Mouse (Mus musculus): ENCODE results near the gene Klf15.

The Klf15 gene

DNA sequence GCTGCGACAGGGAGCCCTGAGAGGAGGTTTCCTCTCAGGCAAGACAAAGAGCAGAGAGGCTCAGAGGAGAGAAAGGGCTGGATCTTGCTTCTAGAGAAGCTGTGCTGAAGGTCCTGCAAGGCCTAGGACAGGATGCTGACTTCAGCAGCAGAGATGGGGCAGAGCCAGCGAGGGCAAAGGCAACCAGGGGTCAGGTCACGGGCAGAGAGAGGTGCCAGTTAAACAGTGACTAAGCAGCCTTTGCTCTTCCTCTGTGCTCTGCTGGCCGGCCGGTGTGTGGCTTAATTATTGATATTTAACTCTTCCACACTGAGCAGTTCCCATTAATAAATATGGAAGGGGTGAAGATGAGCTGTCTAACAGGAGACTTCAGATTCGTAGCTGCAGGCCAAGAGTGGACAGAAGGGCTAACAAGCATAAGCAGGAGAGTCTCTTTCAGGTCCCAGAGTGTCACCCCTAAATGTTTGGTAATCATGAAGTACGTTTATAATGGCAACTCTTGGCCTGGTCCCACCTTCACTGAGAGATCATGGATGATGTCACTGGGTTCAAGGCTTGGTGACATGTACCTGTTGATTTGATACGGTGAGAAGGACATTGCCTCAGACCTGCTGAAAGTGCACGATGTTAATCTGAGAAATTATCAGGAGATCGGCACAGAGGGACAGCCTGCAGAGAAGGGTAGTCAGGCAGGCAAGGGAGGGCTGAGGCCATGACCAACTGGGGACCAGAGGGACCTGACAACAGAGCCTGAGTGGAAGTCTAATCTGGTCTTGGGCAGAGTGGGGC is 29.8 kb downstream of the Klf15 start:
- in situ Hi-C loops (cut with MboI, MseI) = no loop called here

GRCm38 (mm10) chr6:90494155-90494554 is 31.8 kb downstream of the Klf15 start:
- in situ Hi-C loops (cut with MboI, MseI) = no loop called here

GRCm38 (mm10) chr6:90494566-90494965 is 32.2 kb downstream of the Klf15 start:
- in situ Hi-C loops (cut with MboI, MseI) = no loop called here

DNA sequence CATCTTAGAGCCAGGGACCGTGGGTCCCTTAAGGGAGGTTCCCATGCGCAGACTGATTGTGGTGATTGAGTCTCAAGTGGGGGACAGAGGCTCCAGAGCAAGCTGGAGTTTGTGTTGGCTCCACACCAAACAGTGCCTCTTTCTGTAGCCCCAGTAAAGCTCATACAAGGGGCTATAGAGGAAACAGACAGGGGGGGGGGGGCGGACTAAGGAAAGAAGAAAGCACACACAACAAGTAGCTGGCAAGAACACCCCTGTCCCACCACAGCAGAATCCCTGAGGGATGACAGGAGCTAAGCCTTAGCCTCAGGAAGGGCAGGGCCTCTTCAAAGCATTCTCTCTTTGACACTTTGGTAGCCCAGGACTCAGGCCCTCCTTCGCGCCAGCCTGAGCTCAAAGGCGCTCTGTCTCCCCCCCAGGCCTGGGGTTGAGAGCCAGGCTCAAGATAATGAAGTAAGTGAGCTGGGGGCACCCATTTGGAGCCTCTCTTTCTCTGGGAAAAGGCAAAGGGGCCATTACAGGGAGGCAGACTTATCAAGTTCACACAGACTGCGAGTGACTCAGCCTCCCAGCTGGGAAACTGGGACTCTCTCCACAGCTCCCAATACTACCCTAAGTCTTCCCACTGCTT is 33.0 kb downstream of the Klf15 start:
- in situ Hi-C loops (cut with MboI, MseI) = no loop called here

- in situ Hi-C loops (cut with MboI, MseI) = no loop called here
Measured at GRCm38 (mm10) chr6:90496217-90496616, 33.8 kb downstream of the Klf15 start.

DNA sequence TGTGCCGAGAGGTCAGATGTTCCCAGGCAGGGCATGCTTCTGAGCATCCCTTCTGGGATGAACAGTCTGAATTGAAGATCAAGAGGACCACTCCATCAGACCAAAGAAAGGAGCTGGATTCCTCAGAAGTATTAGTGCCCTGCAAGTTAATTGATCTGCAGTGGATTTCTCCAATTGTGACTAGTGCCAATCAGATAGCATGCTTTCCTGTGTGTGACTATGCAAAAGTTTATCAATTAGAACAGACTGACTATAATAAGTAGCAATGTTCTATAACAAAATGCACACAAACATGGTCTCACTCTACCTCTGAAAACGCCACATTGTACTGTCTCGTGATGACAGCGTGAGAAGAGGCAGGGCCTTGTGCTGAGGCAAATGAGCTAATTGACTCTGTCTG is 37.1 kb downstream of the Klf15 start:
- in situ Hi-C loops (cut with MboI, MseI) = no loop called here

DNA sequence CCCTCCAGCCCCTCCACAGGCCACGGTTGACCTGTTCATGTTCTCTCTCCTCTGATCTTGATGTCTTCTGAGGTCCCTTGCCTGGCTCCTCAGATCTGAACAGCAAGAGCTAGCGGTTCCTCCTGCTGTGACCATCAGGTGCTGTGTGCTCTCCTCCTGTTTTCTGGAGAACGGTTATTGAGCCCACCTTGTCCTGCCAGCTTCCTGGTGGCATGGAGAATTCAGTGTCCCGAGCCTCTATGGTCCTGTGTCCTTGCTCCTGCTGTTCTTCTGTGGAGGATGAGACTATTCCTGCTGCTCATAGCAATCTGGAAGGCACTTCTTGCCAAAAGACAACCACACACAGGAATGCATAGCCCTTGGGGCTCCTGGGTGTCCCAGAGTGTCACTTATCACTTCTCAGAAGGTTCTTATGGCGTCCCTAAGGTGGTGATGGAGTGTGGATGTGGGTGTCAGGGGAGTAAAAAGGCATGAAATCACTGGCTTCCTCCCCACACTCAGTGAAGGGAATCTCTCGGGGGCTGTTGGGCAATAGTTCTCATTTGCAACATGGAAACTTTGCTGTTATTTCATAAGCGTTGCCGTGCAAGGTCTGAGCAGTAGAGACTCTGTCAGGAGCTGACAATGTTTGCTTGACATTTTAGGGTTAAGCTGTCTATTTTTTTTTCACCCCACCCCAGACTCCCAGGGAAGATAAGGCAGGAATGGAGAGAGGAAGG is 39.0 kb downstream of the Klf15 start:
- in situ Hi-C loops (cut with MboI, MseI) = no loop called here

DNA sequence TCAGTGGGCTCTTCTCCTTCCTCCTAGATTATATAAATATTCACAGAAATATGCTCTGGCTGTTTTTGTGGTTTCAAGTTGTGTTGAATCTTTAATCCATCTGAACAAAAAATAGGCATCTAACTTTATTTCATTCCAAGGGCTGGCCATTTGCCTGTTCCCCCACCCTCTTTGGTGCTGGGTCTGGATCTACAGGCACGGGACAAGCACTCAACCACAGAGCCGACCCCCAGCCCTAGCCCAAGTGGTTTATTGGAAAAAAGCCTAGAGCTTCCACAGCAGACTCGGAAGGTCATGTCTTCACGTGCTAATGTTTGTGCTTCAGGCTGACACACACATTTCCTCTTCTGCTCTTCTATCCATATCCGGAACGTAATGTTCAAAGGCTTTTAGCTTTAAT is 43.5 kb downstream of the Klf15 start:
- in situ Hi-C loops (cut with MboI, MseI) = no loop called here

DNA sequence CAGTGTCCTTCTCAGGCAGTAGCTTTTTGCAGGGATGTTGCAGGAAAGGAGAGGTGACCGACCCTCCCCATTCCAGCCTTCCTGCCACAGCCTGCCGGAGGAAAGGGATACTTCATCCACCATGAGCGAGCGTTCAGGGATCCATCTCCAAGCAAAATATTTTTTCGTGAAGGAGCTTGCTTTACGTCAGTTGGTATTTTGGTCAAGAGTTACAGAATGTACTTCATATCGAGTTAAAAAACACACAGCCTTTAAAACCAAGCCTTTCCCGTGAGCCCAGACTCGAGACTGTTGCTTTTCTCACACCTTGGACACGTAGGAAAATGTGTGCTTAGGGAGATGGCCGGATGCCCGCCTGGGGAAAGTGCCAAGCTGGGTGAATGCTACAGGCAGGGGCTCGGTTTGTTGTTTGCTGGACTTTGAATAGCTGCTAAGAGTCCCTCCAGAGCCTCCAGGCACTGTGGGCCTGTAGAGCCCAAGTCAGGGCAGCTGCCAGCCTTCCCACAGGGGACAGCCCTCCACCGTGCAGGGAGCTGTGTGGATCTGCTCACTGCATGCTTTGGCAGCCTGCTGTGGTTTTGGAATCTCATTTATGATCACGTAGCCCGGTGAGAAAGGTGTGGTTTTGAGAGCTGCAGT is 44.4 kb downstream of the Klf15 start:
- in situ Hi-C loops (cut with MboI, MseI) = no loop called here

DNA sequence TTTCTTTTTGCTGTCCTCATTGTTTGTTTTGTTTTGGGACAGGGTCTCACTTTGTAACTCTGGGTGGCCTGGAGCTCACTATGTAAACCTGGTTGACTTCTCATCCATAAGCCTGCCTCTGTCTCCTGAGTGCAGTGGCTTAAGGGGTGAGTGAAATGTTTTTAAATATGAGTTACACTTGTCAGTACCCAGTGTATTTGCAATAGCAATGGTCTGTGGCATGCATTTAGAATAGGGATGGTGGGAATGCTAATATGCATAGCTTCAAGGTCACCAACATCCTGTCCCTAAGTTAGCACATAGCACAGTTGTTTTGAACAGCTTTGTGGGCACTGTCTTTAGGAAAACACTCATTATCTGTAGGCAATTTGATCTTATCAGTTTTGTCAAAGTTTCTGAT is 45.1 kb downstream of the Klf15 start:
- in situ Hi-C loops (cut with MboI, MseI) = no loop called here

- in situ Hi-C loops (cut with MboI, MseI) = no loop called here
Measured at GRCm38 (mm10) chr6:90508197-90508624, 45.8 kb downstream of the Klf15 start.

DNA sequence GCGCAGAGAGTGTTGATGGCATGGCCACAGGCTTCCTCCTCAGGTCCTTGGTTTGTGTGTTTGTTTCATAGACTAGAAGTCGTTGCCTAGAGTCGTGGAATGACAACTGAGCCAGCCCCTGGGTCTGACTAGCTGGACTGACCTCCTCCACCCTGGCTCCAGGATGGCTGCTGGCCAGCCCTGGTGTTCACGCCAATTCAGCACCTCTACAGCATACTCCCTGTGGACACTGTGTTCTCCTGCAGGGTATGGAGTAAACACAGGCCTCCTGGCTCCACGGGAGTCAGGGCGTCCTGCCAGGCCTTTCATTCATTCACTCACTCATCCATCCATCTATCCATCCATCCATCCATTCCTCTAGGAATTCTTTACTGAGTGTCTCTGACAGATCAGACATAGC is 46.7 kb downstream of the Klf15 start:
- in situ Hi-C loops (cut with MboI, MseI) = no loop called here

DNA sequence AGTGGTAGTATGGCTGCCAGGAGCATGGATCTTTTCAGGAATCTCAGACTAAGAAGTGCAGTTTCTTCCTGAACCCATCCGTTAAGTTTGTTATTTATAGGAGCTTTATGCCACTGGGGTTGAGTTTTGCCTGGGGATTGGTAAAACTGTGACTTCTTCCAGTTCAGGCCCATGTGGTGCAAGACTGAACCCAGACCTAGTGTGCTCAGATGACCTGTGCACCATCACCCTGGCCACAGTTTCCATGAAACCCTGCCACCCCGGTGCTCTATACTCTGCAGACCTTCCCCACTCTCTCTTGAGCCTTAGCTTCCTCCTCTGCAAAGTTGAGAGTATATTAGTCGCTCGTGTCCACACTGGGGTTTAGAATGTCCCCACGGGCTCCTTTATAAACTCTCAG is 50.0 kb downstream of the Klf15 start:
- in situ Hi-C loops (cut with MboI, MseI) = no loop called here

DNA sequence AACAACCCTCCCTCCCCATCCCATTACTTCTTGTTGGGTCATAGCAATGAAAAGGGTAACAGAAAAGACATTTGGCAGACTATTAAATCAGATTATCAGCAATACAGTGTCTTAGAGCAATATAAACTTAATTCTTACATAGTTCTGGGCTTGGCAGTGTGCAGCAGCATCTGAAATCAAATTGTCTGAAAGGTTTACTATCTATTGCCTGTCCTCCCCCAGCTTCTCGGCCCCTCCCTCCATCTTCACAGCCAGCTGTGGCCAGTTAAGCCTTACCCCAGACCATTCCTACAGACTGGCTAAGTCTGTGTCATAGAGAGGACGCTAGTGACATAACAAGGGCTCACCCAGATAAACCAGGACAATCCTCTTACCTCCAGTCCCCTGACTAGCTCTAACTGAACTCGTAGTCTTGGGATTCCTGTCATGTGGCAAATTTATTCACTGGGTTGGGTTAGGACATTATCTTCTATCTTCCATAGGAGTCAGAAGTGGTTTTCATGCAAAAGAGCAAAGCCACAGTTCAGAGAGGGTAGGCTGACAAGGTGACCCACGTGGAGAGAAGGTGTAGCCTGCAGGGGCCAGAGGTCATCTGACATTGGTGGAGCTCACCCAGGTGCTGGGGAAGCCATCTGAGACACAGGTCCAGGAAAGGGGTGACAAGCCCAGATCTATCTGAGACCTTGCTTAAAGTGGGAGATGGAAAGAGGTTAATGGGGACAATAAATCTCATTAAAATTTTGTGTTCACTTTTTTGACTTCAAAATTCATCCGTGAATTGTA is 50.9 kb downstream of the Klf15 start:
- in situ Hi-C loops (cut with MboI, MseI) = no loop called here

DNA sequence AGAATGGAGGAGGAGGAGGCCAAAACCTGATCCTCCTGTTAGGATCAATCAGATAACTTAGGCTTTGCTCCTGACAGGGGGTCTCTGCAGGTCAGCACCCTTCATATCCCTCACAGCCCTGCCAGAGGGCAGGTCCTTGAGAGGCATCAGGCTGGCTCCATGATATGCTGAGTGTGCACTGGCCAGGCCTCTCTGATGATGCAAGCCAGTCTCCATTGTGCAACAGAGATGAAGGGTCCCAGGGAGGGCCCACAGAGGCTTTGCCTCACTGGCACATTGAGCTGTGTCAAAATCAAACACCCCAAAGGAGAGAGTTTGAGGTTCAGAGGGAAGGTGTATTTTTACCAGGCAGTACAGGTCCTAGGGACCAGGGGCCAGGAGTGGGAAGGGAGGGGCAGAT is 52.0 kb downstream of the Klf15 start:
- in situ Hi-C loops (cut with MboI, MseI) = no loop called here

- in situ Hi-C loops (cut with MboI, MseI) = no loop called here
Measured at GRCm38 (mm10) chr6:90514883-90515405, 52.6 kb downstream of the Klf15 start.

DNA sequence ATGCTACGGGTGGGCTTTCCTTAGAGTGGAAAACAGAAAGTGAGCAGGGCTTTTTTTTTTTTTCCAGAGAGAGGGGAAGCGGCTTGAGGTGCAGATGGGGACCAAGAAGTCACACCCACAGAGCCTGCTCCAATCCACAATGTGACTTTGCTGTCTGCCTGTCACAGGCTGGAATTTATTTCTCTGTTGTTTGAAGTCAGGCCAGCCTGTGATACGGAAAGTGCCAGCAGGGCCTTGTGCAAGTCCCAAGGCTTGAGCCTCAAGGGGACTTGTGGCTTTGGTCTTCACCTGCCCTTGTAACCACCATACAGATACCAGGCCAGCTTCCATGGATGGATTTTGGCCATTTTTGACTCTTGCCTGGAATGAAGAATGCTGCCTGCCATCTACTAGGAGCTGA is 56.5 kb downstream of the Klf15 start:
- in situ Hi-C loops (cut with MboI, MseI) = no loop called here

- in situ Hi-C loops (cut with MboI, MseI) = no loop called here
Measured at GRCm38 (mm10) chr6:90519375-90519774, 57.0 kb downstream of the Klf15 start.

All from T-helper 1 cell (primary cell).